Mouse (Mus musculus): ENCODE measurements at regions not wholly inside any gene's neighbourhood (a gene's known extent, or its start where the extent isn't known, plus 50 kb on each side); places are given as distances from the start of the nearest gene placed in this dataset.

DNA sequence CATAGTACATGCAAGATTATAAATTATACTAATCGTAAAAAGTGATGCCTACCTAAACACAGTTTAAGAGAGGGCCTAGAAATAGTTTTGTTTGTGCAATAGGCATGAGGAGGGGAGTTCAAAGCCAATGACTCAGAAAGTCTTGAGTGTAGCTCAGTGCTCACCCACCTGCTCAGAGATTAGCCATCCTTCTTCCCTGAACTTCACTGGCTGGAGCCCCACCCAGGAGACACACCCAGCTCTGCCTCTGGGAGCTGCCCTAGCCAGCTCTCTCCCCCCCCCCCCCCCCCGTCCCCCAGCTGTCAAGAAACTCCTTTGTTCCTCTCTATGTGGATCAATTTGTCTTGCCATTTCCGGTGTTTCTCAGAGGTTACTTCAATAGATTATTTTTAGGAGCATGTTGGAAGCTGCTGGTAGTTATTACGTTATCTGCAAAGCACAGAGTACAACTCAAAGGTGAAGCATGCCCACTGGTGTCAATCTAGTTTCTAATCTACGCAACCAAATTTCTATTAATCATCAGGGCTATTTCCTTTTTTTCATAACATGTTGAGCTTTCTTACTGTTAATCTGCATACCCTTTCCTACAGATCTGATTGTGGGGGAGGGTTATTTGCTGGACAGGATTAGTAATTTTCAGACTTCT lies 68.3 kb upstream of the Nrip1 start:
- peak; percentile 58 for DNase-seq

DNA sequence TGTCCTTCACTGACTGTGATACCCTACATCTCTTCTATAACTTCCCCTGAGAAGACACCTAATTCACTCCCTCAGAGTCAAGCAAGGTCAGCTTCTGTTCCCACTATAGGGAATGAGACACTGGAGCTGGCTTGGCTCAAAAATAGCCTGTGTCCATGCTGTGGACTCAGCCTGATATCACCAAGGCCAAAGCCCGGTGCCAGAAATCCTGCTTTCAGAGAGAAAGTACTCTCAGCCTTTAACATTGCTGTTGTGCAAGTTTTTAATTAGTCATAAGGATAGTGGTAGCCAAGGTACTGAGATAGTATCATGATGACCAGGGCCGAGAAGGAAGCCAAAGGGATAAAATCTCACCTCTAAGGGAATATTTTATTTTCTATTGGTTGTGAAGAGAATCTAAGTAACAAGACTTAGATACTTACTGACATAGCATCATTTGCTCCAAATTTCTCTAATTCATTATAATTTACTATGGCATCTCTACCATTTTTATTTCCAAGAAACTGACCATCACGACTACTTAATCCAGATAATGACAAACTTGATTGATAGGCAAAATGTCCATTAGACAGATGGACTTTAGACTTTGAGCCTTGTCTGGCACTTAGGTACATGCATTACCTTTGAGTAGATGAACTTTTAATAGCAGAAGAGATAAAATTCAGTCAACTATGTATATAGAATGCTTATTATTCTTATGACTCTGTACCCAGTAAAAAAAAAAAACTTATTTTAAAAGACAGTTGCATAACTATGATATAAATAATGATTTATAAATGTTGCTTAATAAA lies 64.7 kb upstream of the Nrip1 start:
- peak; percentile 95 for DNase-seq

DNA sequence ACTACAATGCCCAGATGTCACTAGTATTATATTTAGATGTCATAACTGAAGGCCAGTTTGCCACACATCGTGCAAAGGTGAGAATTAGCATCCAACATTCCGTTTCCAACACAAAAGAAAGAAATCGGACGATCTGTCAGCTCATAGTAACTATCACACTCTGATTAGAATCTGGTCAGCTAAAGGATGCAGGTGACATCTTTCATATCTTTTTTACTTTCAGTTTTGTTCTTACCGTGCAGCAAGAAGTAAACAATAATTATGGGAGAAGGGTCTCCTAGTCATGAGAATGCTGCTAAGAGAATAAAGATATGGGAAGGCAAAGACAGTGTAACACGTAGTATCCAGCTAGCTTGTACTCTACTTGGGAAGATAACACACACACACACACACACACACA lies 62.7 kb upstream of the Nrip1 start:
- no peak for DNase-seq

DNA sequence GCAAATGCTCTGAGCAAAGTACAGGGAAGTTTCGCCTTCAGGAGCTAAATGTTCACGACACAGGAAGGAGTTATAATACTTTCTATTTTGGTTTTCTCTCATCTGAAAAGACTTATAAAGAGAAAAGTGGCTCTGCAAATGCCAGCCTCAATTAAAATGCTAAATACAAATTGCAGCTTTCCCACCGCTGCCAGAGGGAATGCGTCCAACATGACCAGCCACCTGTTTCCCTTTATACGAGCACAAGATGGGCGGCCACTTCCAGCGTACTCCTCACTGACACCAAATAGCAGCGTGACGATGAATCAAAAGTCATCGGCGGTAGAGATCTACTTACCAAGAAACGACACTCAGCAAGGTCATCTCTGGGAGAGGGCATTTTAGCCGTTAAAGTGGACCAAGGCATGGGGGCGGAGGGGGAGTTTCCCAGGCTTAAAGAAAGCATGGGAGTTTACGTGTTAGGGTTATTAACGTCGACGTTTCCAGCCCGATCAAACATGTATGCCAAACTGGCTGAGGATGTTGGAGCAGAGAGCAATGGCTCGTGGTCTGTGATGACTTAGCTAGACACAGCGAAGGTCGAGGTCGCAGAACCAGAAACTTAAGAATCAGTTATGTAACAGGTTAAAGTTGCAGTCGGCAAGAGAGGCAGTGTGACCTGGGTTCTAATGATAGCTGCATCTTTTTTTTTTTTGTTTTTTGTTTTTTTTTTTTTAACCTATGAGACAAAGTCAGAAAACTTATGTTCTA lies 59.6 kb upstream of the Nrip1 start:
- peak; percentile 89 for DNase-seq

DNA sequence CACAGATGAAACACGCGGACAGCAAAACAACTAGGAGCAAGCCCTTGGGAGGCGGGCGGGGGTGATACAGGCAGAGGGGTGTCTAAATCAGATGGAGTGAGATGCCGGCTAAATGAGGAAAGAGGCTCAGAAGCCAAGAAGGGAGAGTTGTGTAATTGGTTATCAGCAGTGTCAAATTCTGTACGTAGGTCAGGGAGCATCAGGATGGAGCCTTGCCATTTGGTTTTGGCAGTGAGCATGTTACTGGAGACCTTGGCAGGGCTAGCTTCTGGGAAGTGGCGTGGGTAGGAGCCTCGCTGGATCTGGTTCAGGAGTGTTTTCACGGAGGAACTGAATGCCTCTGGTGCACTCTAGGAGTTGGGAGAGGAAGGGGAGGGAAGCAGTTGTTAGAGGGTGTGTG lies 58.7 kb upstream of the Nrip1 start:
- DNase-seq = peak; percentile 98

DNA sequence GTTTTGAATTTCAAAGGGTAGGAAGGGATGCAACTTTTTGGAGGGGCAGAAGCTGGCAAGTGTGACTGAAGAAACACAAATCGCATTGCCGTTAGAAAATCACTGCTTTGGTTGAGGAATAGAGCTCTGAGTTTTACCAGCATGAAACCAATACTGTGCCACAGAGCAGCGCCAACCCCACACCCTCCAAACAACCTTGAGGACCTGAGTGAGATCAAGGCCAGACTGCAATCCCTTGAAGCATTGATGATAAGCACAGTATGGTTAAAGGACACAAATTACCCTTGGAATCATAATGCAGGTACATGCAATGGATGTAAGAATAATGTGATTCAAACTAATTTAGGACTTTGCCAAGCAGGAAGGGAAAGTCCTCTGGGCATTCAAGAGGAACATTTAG lies 55.5 kb upstream of the Nrip1 start:
- DNase-seq = no peak

DNA sequence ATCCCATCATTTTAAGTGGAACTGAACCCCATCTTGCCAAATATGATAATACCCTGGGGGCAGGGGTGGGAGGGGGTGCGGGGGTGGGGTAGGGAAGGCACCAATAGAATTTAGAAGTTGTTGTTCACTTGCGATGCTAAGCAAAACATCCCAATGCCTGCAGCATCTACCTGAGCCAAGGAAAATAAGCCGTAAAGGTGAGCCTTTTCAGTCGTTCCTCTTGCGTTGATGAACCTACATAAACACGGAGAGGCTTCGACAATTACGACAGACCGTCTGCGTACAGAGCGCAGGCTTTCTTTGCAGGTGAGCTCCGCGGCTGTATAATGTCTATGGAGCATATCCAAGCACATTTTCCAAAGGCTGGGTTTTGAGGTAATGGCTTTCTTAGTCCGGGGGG lies 50.3 kb upstream of the Nrip1 start:
- no peak for DNase-seq

Measured in heart, adult 11 months (tissue).